ENCODE assay signal across 21 mouse cellular contexts in the genomic region with DNA sequence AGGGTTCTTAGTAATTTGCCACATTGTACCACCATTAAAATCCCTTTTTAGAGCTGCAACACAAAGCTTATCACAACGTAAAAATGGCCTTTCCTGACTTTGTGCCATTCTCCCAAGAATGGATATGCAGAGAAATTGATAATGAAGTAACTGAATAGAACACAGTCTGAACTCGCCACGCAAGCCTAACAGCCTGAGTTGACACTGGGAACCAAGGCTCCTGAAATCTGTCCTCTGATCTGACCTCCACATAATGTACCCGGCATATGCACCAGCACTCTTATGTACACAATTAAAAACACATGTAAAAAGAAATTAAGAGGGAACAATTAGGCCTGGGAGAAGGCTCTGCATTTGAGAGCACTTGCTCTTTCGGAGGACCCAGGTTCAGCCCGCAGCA. TPM values are rescaled to one million over a fixed set of nuclear protein-coding genes. Genes with fewer than 3 reads are reported as not detected.
A peak's percentile ranks its signal among the peaks of the same experiment; 100 is the strongest.
DNase-seq lines count a peak whose midpoint lies in the region; ATAC-seq and TF ChIP-seq lines count a peak whose summit lies in the region.
"Had no signal": no experiment of that assay in that cellular context is flagged by ENCODE, and none has a peak within 500 bp of the region (broad histone marks: within the 10 kb centered on the region; RNA-seq: fewer than 3 reads in every experiment).

No protein-coding gene starts in this region.

- no peak overlapping the region for H3K4me3 ChIP-seq in heart, embryonic 11.5 days (ENCODE audit: low read depth, low read length)
- H3K4me3 ChIP-seq in heart, embryonic 12.5 days: no peak overlapping the region
- no peak overlapping the region; the same call in 1 of the 2 replicates for H3K4me3 ChIP-seq in lung, embryonic 14.5 days (ENCODE audit: low read depth, low read length)
- H3K4me3 ChIP-seq in lung, adult 2 months (replicated peaks; ENCODE audit: extremely low read depth, low read depth, low read length): no peak overlapping the region
- H3K4me3 ChIP-seq in embryonic facial prominence, embryonic 10.5 days: peak overlapping the region; percentile 16; the same call in 1 of the 2 replicates
- H3K4me3 ChIP-seq in liver, embryonic 12.5 days: no peak overlapping the region
- H3K4me3 ChIP-seq: hindbrain, embryonic 13.5 days; midbrain, embryonic 12.5 days had no signal

- no peaks in the 10 kb centered on the region for H3K9me3 ChIP-seq in heart, embryonic 11.5 days (replicated peaks; ENCODE audit: control insufficient read depth, low read length)
- H3K9me3 ChIP-seq in heart, embryonic 12.5 days (replicated peaks): no peaks in the 10 kb centered on the region
- no peaks in the 10 kb centered on the region for H3K9me3 ChIP-seq in lung, embryonic 14.5 days (ENCODE audit: low read depth, low read length)
- H3K9me3 ChIP-seq in embryonic facial prominence, embryonic 10.5 days: no peaks in the 10 kb centered on the region
- H3K9me3 ChIP-seq in liver, embryonic 12.5 days (replicated peaks): no peaks in the 10 kb centered on the region
- H3K9me3 ChIP-seq: hindbrain, embryonic 13.5 days; midbrain, embryonic 12.5 days had no signal

- TF ChIP-seq CTCF in lung, embryonic 14.5 days (IDR thresholded peaks at IDR 0.05; ENCODE audit: low read depth): no peak
- TF ChIP-seq CTCF in lung, adult 2 months (IDR thresholded peaks at IDR 0.05; ENCODE audit: insufficient read depth, low read length): no peak

- no peak overlapping the region for H3K27ac ChIP-seq in heart, embryonic 11.5 days (ENCODE audit: low read depth, low read length)
- H3K27ac ChIP-seq in heart, embryonic 12.5 days (ENCODE audit: poor library complexity, severe bottlenecking): no peak overlapping the region
- no peak overlapping the region for H3K27ac ChIP-seq in lung, embryonic 14.5 days (ENCODE audit: low read depth)
- H3K27ac ChIP-seq in embryonic facial prominence, embryonic 10.5 days (replicated peaks): no peak overlapping the region
- H3K27ac ChIP-seq in liver, embryonic 12.5 days: no peak overlapping the region
- H3K27ac ChIP-seq: hindbrain, embryonic 13.5 days; midbrain, embryonic 12.5 days had no signal

- DNase-seq in lung, embryonic 14.5 days: no peak
- no peak for DNase-seq in lung, adult 2 months
- no peak for DNase-seq in embryonic facial prominence, embryonic 10.5 days (ENCODE audit: low spot score)
- no peak for DNase-seq in thymus, adult 18-20 months
- DNase-seq in ovary, postnatal 36 days (ENCODE audit: low spot score): no peak
- DNase-seq: cerebellum, postnatal 36 days; gastrocnemius, postnatal 25 days; kidney, adult 8-10 months; lung, postnatal 14 days; thymus, postnatal 14 days had no signal

- 80% methylated on average over 6 of the region's 6 CpGs for WGBS in heart, embryonic 11.5 days (ENCODE audit: insufficient replicate concordance)
- WGBS in heart, embryonic 12.5 days: 84% methylated on average over 6 of the region's 6 CpGs
- 79% methylated on average over 6 of the region's 6 CpGs for WGBS in lung, embryonic 14.5 days
- 83% methylated on average over 6 of the region's 6 CpGs for WGBS in lung, adult 2 months
- WGBS in embryonic facial prominence, embryonic 10.5 days: 69% methylated on average over 6 of the region's 6 CpGs
- 84% methylated on average over 6 of the region's 6 CpGs for WGBS in liver, embryonic 12.5 days (ENCODE audit: insufficient replicate concordance)

- peaks cover 9% of the 10 kb centered on the region for H3K36me3 ChIP-seq in heart, embryonic 11.5 days (ENCODE audit: control insufficient read depth, insufficient read depth, low read length)
- peaks cover 39% of the 10 kb centered on the region for H3K36me3 ChIP-seq in heart, embryonic 12.5 days
- H3K36me3 ChIP-seq in lung, embryonic 14.5 days (ENCODE audit: insufficient read depth): peaks cover 46% of the 10 kb centered on the region
- H3K36me3 ChIP-seq in embryonic facial prominence, embryonic 10.5 days (replicated peaks): peaks cover 53% of the 10 kb centered on the region
- H3K36me3 ChIP-seq in liver, embryonic 12.5 days: peaks cover 50% of the 10 kb centered on the region

- H3K4me1 ChIP-seq in heart, embryonic 11.5 days (ENCODE audit: control insufficient read depth, insufficient read depth, low read length): peaks cover 3% of the 10 kb centered on the region; the same call in 1 of the 2 replicates
- peaks cover 7% of the 10 kb centered on the region for H3K4me1 ChIP-seq in heart, embryonic 12.5 days (replicated peaks)
- H3K4me1 ChIP-seq in lung, embryonic 14.5 days (ENCODE audit: insufficient read depth): no peaks in the 10 kb centered on the region
- peaks cover 2% of the 10 kb centered on the region; the same call in 1 of the 2 replicates for H3K4me1 ChIP-seq in lung, adult 2 months (ENCODE audit: control insufficient read depth, insufficient read depth, low read length)
- H3K4me1 ChIP-seq in embryonic facial prominence, embryonic 10.5 days: peaks cover 15% of the 10 kb centered on the region
- peaks cover 30% of the 10 kb centered on the region for H3K4me1 ChIP-seq in liver, embryonic 12.5 days

- H3K27me3 ChIP-seq in heart, embryonic 11.5 days (ENCODE audit: control insufficient read depth, insufficient read depth, low read length): no peaks in the 10 kb centered on the region
- no peaks in the 10 kb centered on the region for H3K27me3 ChIP-seq in heart, embryonic 12.5 days (replicated peaks)
- no peaks in the 10 kb centered on the region for H3K27me3 ChIP-seq in lung, embryonic 14.5 days (ENCODE audit: insufficient read depth, low read length)
- no peaks in the 10 kb centered on the region for H3K27me3 ChIP-seq in embryonic facial prominence, embryonic 10.5 days (replicated peaks; ENCODE audit: low read depth, poor library complexity, severe bottlenecking)
- H3K27me3 ChIP-seq in liver, embryonic 12.5 days (replicated peaks): no peaks in the 10 kb centered on the region
- H3K27me3 ChIP-seq: hindbrain, embryonic 13.5 days; midbrain, embryonic 12.5 days had no signal

- ATAC-seq in heart, embryonic 11.5 days (replicated peaks; ENCODE audit: insufficient number of reproducible peaks, low FRiP score, low TSS enrichment): no peak
- no peak for ATAC-seq in heart, embryonic 12.5 days (ENCODE audit: insufficient number of reproducible peaks, low FRiP score)
- ATAC-seq in lung, embryonic 14.5 days (ENCODE audit: insufficient read depth): no peak
- no peak for ATAC-seq in liver, embryonic 12.5 days

- H3K9ac ChIP-seq in heart, embryonic 11.5 days (ENCODE audit: low read depth, low read length): 0 out of 2 replicates have a peak overlapping the region, but pooled peaks have one; percentile 34
- no peak overlapping the region for H3K9ac ChIP-seq in heart, embryonic 12.5 days
- H3K9ac ChIP-seq in lung, embryonic 14.5 days: 0 out of 2 replicates have a peak overlapping the region, but pooled peaks have one; percentile 20
- no peak overlapping the region for H3K9ac ChIP-seq in liver, embryonic 12.5 days
- H3K9ac ChIP-seq: hindbrain, embryonic 13.5 days; midbrain, embryonic 12.5 days had no signal

- H3K4me2 ChIP-seq in heart, embryonic 11.5 days: no peak overlapping the region
- H3K4me2 ChIP-seq in heart, embryonic 12.5 days: no peak overlapping the region
- H3K4me2 ChIP-seq in lung, embryonic 14.5 days: 0 out of 2 replicates have a peak overlapping the region, but pooled peaks have one; percentile 2
- H3K4me2 ChIP-seq in liver, embryonic 12.5 days: peak overlapping the region; percentile 32
- H3K4me2 ChIP-seq: hindbrain, embryonic 13.5 days; midbrain, embryonic 12.5 days had no signal

- no peak for TF ChIP-seq POLR2A in lung, adult 2 months (IDR thresholded peaks at IDR 0.05; ENCODE audit: borderline replicate concordance, extremely low read depth, low read depth, low read length)

RNA-seq across cellular contexts. Expression of gene Tmbim7, which starts 5.7 kb away (rescaled TPM):
- not detected in 2 replicates for polyA plus RNA-seq in heart, embryonic 11.5 days (2014; fragmentation: Nextera tagmentation; extraction: Ambion mirVana)
- not detected in 2 replicates for polyA plus RNA-seq in heart, embryonic 12.5 days (2016; fragmentation: Nextera tagmentation; extraction: Ambion mirVana)
- polyA plus RNA-seq in lung, embryonic 14.5 days (2014; fragmentation: Nextera tagmentation; extraction: Ambion mirVana): not detected in 2 replicates
- not detected in 2 replicates for polyA plus RNA-seq in lung, adult 2 months (2012; rRNA removed)
- polyA plus RNA-seq in embryonic facial prominence, embryonic 10.5 days (2016; fragmentation: Nextera tagmentation; extraction: Ambion mirVana): not detected in 2 replicates
- not detected in 2 replicates for polyA plus RNA-seq in liver, embryonic 12.5 days (2016; fragmentation: Nextera tagmentation; extraction: Ambion mirVana)
- polyA plus RNA-seq: C2C12; embryonic facial prominence, embryonic 11.5 days; heart, embryonic 16.5 days; hindbrain, embryonic 13.5 days; limb, embryonic 11.5 days; neural tube, embryonic 11.5 days; stomach, embryonic 14.5 days had no signal

RNA-seq across cellular contexts. Expression of gene Gatad1, which starts 11.7 kb away (rescaled TPM):
- 57.9 and 62.1 TPM in 2 replicates for polyA plus RNA-seq in heart, embryonic 11.5 days (2014; fragmentation: Nextera tagmentation; extraction: Ambion mirVana)
- polyA plus RNA-seq in heart, embryonic 12.5 days (2016; fragmentation: Nextera tagmentation; extraction: Ambion mirVana): 67.7 and 69.3 TPM in 2 replicates
- polyA plus RNA-seq in lung, embryonic 14.5 days (2014; fragmentation: Nextera tagmentation; extraction: Ambion mirVana): 80.3 and 82.6 TPM in 2 replicates
- polyA plus RNA-seq in lung, adult 2 months (2012; rRNA removed): 36.1 and 39.0 TPM in 2 replicates
- polyA plus RNA-seq in embryonic facial prominence, embryonic 10.5 days (2016; fragmentation: Nextera tagmentation; extraction: Ambion mirVana): 70.3 and 72.5 TPM in 2 replicates
- 43.2 TPM in 2 replicates for polyA plus RNA-seq in liver, embryonic 12.5 days (2016; fragmentation: Nextera tagmentation; extraction: Ambion mirVana)

RNA-seq across cellular contexts. Expression of gene Rbm48, which starts 48.9 kb away (rescaled TPM):
- polyA plus RNA-seq in heart, embryonic 11.5 days (2014; fragmentation: Nextera tagmentation; extraction: Ambion mirVana): 10.5 and 10.7 TPM in 2 replicates
- 9.6 TPM in 2 replicates for polyA plus RNA-seq in heart, embryonic 12.5 days (2016; fragmentation: Nextera tagmentation; extraction: Ambion mirVana)
- polyA plus RNA-seq in lung, embryonic 14.5 days (2014; fragmentation: Nextera tagmentation; extraction: Ambion mirVana): 13.4 and 14.7 TPM in 2 replicates
- 3.7 and 4.4 TPM in 2 replicates for polyA plus RNA-seq in lung, adult 2 months (2012; rRNA removed)
- 11.9 and 15.6 TPM in 2 replicates for polyA plus RNA-seq in embryonic facial prominence, embryonic 10.5 days (2016; fragmentation: Nextera tagmentation; extraction: Ambion mirVana)
- 8.4 and 9.0 TPM in 2 replicates for polyA plus RNA-seq in liver, embryonic 12.5 days (2016; fragmentation: Nextera tagmentation; extraction: Ambion mirVana)

RNA-seq across cellular contexts. Expression of gene Pex1, which starts 49.5 kb away (rescaled TPM):
- 9.7 and 13.2 TPM in 2 replicates for polyA plus RNA-seq in heart, embryonic 11.5 days (2014; fragmentation: Nextera tagmentation; extraction: Ambion mirVana)
- 12.9 and 16.9 TPM in 2 replicates for polyA plus RNA-seq in heart, embryonic 12.5 days (2016; fragmentation: Nextera tagmentation; extraction: Ambion mirVana)
- polyA plus RNA-seq in lung, embryonic 14.5 days (2014; fragmentation: Nextera tagmentation; extraction: Ambion mirVana): 11.5 and 12.4 TPM in 2 replicates
- polyA plus RNA-seq in lung, adult 2 months (2012; rRNA removed): 3.8 and 7.1 TPM in 2 replicates
- polyA plus RNA-seq in embryonic facial prominence, embryonic 10.5 days (2016; fragmentation: Nextera tagmentation; extraction: Ambion mirVana): 13.5 TPM in 2 replicates
- 6.9 and 7.3 TPM in 2 replicates for polyA plus RNA-seq in liver, embryonic 12.5 days (2016; fragmentation: Nextera tagmentation; extraction: Ambion mirVana)

Comparison
In these comparisons a context has a peak if more than half of its experiments do, and no peak if none do; other contexts are left out.
1. H3K9ac ChIP-seq: peak in heart, embryonic 11.5 days (single experiment) and lung, embryonic 14.5 days (single experiment); none in heart, embryonic 12.5 days (single experiment) and liver, embryonic 12.5 days (single experiment).
2. H3K4me2 ChIP-seq: peak in lung, embryonic 14.5 days (single experiment) and liver, embryonic 12.5 days (single experiment); none in heart, embryonic 11.5 days (single experiment) and heart, embryonic 12.5 days (single experiment).